ENCODE assay signal across 7 mouse cellular contexts in genomic region chr13:21468061-21469019, GRCm38 (mm10). TPM values are rescaled to one million over a fixed set of nuclear protein-coding genes. Genes with fewer than 3 reads are reported as not detected.
A peak's percentile ranks its signal among the peaks of the same experiment; 100 is the strongest.
DNase-seq lines count a peak whose midpoint lies in the region; ATAC-seq and TF ChIP-seq lines count a peak whose summit lies in the region.

Gene Nkapl (minus strand): TSS chr13:21468509.

- H3K27me3 ChIP-seq in embryonic facial prominence, embryonic 14.5 days (replicated peaks; ENCODE audit: control insufficient read depth, insufficient read depth, low read length), result peaks cover 5% of the 10 kb centered on the region; the same call in 1 of the 2 replicates
- peaks cover 22% of the 10 kb centered on the region for H3K27me3 ChIP-seq in limb, embryonic 13.5 days
- peaks cover 11% of the 10 kb centered on the region for H3K27me3 ChIP-seq in midbrain, embryonic 15.5 days (replicated peaks)

- H3K27ac ChIP-seq in bone marrow, adult 2 months (ENCODE audit: control insufficient read depth, insufficient read depth, low read depth, low read length, poor library complexity), result no peak within 1 kb of the TSS; the same call in 1 of the 2 replicates
- H3K27ac ChIP-seq in embryonic facial prominence, embryonic 14.5 days (replicated peaks; ENCODE audit: low read depth, low read length), result no peak within 1 kb of the TSS; the same call in 1 of the 2 replicates
- H3K27ac ChIP-seq in limb, embryonic 13.5 days, result no peak within 1 kb of the TSS
- H3K27ac ChIP-seq in midbrain, embryonic 15.5 days, result peak within 1 kb of the TSS; percentile 77

- peak; percentile 91 for DNase-seq in embryonic facial prominence, embryonic 14.5 days (ENCODE audit: low spot score)
- peak; percentile 79 for DNase-seq in heart, adult 8-10 months (ENCODE audit: low spot score)
- peak; percentile 78 for DNase-seq in kidney, adult 9 months
- DNase-seq in spleen, adult 18-20 months, result peak; percentile 45 to 64

- no peaks in the 10 kb centered on the region for H3K4me1 ChIP-seq in bone marrow, adult 2 months (ENCODE audit: control insufficient read depth, insufficient read depth, low read length)
- H3K4me1 ChIP-seq in embryonic facial prominence, embryonic 14.5 days (ENCODE audit: control insufficient read depth, insufficient read depth, low read length), result no peaks in the 10 kb centered on the region
- no peaks in the 10 kb centered on the region for H3K4me1 ChIP-seq in limb, embryonic 13.5 days
- H3K4me1 ChIP-seq in midbrain, embryonic 15.5 days, result peaks cover 10% of the 10 kb centered on the region; the same call in 1 of the 2 replicates

- 1% methylated on average over 54 of the region's 54 CpGs for WGBS in bone marrow, adult 2 months
- under 1% methylated on average over 23 of the region's 54 CpGs for WGBS in embryonic facial prominence, embryonic 14.5 days
- WGBS in limb, embryonic 13.5 days, result under 1% methylated on average over 54 of the region's 54 CpGs
- under 1% methylated on average over 53 of the region's 54 CpGs for WGBS in midbrain, embryonic 15.5 days

- peak within 1 kb of the TSS; percentile 81 for H3K4me3 ChIP-seq in bone marrow, adult 2 months (replicated peaks; ENCODE audit: control insufficient read depth, low read depth, low read length)
- peak within 1 kb of the TSS; percentile 65 for H3K4me3 ChIP-seq in embryonic facial prominence, embryonic 14.5 days (ENCODE audit: low read depth, low read length)
- peak within 1 kb of the TSS; percentile 62 for H3K4me3 ChIP-seq in limb, embryonic 13.5 days
- peak within 1 kb of the TSS; percentile 54 for H3K4me3 ChIP-seq in midbrain, embryonic 15.5 days

- no peaks in the 10 kb centered on the region for H3K36me3 ChIP-seq in embryonic facial prominence, embryonic 14.5 days (ENCODE audit: control insufficient read depth, insufficient read depth, low read length)
- no peaks in the 10 kb centered on the region for H3K36me3 ChIP-seq in limb, embryonic 13.5 days
- H3K36me3 ChIP-seq in midbrain, embryonic 15.5 days (replicated peaks), result no peaks in the 10 kb centered on the region; the same call in 1 of the 2 replicates

- TF ChIP-seq CTCF in bone marrow, adult 2 months (IDR thresholded peaks at IDR 0.05; ENCODE audit: control insufficient read depth, insufficient read depth, low read length), result no peak

- no peak; the same call in 1 of the 2 replicates for TF ChIP-seq POLR2A in bone marrow, adult 2 months (IDR thresholded peaks at IDR 0.05; ENCODE audit: borderline replicate concordance, control insufficient read depth, low read depth, low read length)

- H3K9me3 ChIP-seq in embryonic facial prominence, embryonic 14.5 days (ENCODE audit: control insufficient read depth, low read length), result no peaks in the 10 kb centered on the region
- 0 out of 2 replicates have a peak, but pooled peaks cover 5% of the 10 kb centered on the region for H3K9me3 ChIP-seq in limb, embryonic 13.5 days
- no peaks in the 10 kb centered on the region for H3K9me3 ChIP-seq in midbrain, embryonic 15.5 days

- peak; percentile 99 for ATAC-seq in embryonic facial prominence, embryonic 14.5 days (ENCODE audit: low read depth)
- ATAC-seq in limb, embryonic 13.5 days (ENCODE audit: low FRiP score, low read depth), result peak; percentile 99
- ATAC-seq in midbrain, embryonic 15.5 days (replicated peaks), result peak; percentile 100

- peak within 1 kb of the TSS; percentile 73 for H3K9ac ChIP-seq in embryonic facial prominence, embryonic 14.5 days (ENCODE audit: low read depth, low read length)
- H3K9ac ChIP-seq in limb, embryonic 13.5 days, result peak within 1 kb of the TSS; percentile 77
- peak within 1 kb of the TSS; percentile 69 for H3K9ac ChIP-seq in midbrain, embryonic 15.5 days

- H3K4me2 ChIP-seq in embryonic facial prominence, embryonic 14.5 days (ENCODE audit: low read depth, low read length), result peak within 1 kb of the TSS; percentile 92
- H3K4me2 ChIP-seq in limb, embryonic 13.5 days (replicated peaks), result peak within 1 kb of the TSS; percentile 89
- H3K4me2 ChIP-seq in midbrain, embryonic 15.5 days, result peak within 1 kb of the TSS; percentile 70

RNA-seq across cellular contexts. Expression of gene Nkapl, which starts in this region (rescaled TPM):
- polyA plus RNA-seq in bone marrow, adult 2 months (2011; ENCODE audit: insufficient read depth, insufficient read length, low replicate concordance, missing spikeins), result 0.66 TPM in 1 of 2 replicates, not detected in the other
- 2.7 and 2.9 TPM in 2 replicates for polyA plus RNA-seq in embryonic facial prominence, embryonic 14.5 days (2014; fragmentation: Nextera tagmentation; extraction: Ambion mirVana)
- 1 to 10 TPM in 1 of 4 experiments, under 1 TPM in 3; 0.17 to 1.1 (median 0.41) TPM for total RNA-seq in heart, adult 8-10 months (2022)
- polyA plus RNA-seq in limb, embryonic 13.5 days (2015; fragmentation: Nextera tagmentation; extraction: Ambion mirVana), result 2.9 and 3.1 TPM in 2 replicates
- 2.9 and 4.9 TPM in 2 replicates for polyA plus RNA-seq in midbrain, embryonic 15.5 days (2015; fragmentation: Nextera tagmentation; extraction: Ambion mirVana)
